Mouse (Mus musculus) mammary gland, adult 2 months (tissue): ENCODE measurements around the gene Trpc6. TPM values are rescaled to one million over a fixed set of nuclear protein-coding genes. Genes with fewer than 3 reads are reported as not detected.

Source experiments
- polyA plus RNA-seq: library from polyadenylated mRNA; depleted of rRNA; stranded (reverse); fragments of >200 nt; gene quantifications from 2 replicates; pipeline ENCODE4 v1.2.3, GENCODE M21; 2012; ENCODE audit warnings: low replicate concordance; rRNA removed

The Trpc6 gene
- 3.6 and 4.3 TPM in 2 replicates for polyA plus RNA-seq

DNA sequence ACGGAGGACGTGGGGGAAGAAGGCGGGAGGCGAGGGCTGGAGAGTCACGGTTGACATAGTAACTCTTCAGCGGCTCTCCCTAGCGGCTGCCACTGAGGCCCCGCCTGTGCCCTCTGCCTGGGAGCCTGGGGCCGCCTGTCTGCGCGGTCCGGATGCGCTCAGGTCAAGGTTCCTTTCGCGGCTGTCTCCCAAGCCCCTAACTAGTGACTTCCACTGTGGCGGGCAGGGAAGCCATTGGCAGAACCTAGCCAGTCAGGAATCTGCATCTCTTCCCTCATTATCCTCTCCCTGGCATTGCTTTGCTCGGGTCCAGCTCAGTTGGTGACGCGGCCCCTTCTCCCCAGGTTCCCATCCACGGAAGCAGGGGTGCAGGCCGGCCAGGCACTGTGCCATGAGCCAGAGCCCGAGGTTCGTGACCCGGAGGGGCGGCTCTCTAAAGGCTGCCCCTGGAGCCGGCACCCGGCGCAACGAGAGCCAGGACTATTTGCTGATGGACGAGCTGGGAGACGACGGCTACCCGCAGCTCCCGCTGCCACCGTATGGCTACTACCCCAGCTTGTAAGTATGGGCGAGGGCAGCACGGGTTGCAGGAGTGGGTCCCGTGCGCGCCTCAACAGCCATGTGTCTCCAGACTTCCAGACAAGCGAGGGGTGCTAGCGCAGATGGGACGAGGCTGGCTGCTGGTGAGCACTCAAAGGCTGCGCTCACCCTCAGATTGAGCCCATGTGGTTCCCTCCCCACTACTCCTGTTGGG lies at the start of gene Trpc6:
Gene Trpc6, plus strand, starts transcription at position 102 of the 754 bp plus-strand sequence.

